Mouse (Mus musculus): ENCODE data around the gene Limk1.

Gene Limk1

DNA sequence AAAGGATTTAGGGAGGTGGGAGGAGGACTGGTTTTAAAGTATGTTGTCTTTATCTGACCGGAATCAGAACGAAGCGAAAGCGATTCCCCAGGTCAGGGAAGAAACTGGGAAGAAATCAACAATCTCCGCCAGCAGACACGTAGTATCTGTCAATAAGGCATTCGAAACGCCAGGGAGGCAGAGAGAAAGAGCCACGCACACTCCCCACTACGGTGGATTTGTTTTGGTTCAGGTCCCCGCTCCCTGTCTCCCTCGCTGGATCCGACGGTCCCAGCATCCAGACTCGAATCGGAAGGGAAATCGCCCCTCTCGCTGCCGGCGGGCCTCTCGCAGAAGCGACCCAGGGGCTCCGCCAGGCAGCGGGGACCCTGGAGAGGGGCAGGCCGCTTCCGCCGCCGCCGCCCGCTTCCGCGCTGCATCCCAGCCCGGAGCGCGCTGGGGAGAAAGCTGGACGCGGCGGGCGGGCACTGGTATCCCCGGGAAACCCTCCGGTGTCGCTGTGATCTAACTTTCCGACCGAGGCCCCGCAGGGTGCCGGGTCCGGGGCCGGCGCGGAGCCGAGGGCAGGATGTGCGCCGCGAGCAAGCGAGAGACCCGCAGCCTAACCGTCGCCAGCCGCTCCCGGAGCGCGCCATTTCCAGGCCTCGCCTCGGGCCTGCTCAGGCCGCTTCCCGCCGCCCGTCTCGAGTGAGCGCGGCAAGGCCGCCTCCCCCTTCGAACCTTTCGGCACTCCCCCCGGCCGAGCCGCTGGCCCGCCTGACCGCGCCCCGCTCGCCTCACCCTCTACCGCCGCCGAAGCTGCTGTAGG lies 49.7 kb downstream of the Limk1 start:
- Histone ChIP-seq H3K4me1 (replicated peaks; ENCODE audit: low read depth, low read length) (peaks cover 64% of the 10 kb centered on the region), H3K36me3 (ENCODE audit: insufficient read depth, low read length) (peaks cover 37% of the 10 kb centered on the region), H3K4me3 (replicated peaks; ENCODE audit: low read length) (peak overlapping the region; percentile 97), H3K27me3 (ENCODE audit: insufficient read depth, low read length) (no peaks in the 10 kb centered on the region), H3K9me3 (ENCODE audit: low read length) (no peaks in the 10 kb centered on the region)
- TF ChIP-seq CTCF (conservative IDR thresholded peaks at IDR 0.05; ENCODE audit: low read length) (no peak), POU5F1 (IDR thresholded peaks at IDR 0.05; ENCODE audit: borderline replicate concordance, low read length) (no peak), NANOG (IDR thresholded peaks at IDR 0.05; ENCODE audit: borderline replicate concordance, low read length) (no peak)

DNA sequence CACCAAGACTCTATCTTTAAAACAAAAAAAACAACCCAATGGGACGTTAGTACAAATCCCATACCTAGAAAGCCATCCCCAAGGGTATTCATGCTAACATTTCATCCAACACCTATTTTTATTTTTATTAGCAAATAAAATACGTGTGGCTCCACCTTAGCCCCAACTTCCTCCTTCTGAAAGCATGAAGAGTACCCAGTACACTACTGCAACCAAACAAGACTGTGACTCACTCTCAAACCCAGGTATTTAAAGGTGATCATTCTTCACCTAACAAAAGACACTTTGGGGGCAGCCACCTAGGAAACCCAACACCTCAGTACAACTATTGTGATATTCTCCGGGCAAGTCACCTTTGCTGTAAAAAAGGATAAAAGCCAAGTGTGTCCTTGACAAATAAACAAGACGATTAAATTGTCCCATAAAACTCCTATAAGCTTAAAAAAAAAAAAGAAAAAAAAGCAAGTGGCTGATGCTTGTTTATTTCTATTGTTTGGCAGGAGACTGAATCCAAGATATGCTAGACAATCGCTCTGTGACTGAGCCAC lies 50.5 kb downstream of the Limk1 start:
- peaks cover 44% of the 10 kb centered on the region for H3K36me3 ChIP-seq (ENCODE audit: insufficient read depth, low read length)
- TF ChIP-seq NANOG (IDR thresholded peaks at IDR 0.05; ENCODE audit: borderline replicate concordance, low read length): no peak
- TF ChIP-seq CTCF (conservative IDR thresholded peaks at IDR 0.05; ENCODE audit: low read length): no peak
- TF ChIP-seq POU5F1 (IDR thresholded peaks at IDR 0.05; ENCODE audit: borderline replicate concordance, low read length): no peak
- H3K4me3 ChIP-seq (replicated peaks; ENCODE audit: low read length): peak overlapping the region; percentile 97
- no peaks in the 10 kb centered on the region for H3K9me3 ChIP-seq (ENCODE audit: low read length)
- H3K27me3 ChIP-seq (ENCODE audit: insufficient read depth, low read length): no peaks in the 10 kb centered on the region
- H3K4me1 ChIP-seq (replicated peaks; ENCODE audit: low read depth, low read length): peaks cover 71% of the 10 kb centered on the region

DNA sequence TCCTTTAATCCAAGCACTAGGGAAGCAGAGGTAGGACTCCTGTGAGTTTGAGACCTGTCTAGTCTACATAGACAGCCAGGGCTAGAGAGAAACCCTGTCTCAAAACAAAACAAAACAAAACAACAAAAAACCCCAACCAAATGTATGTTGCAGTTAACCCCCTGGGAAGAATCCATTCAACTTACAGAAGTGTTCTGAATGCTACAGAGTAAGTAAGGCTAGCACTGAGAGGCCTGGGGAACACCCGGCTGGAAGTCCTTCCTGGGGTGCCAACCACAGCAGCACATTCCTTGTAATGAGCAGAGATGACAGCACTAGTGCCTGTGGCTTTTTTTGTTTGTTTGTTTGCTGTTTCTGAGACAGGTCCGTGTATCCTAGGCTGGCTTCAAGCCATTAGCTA lies 55.6 kb downstream of the Limk1 start:
- Histone ChIP-seq H3K4me3 (replicated peaks; ENCODE audit: low read length) (peak overlapping the region; percentile 17; the same call in 1 of the 2 replicates), H3K27me3 (ENCODE audit: insufficient read depth, low read length) (no peaks in the 10 kb centered on the region), H3K9me3 (ENCODE audit: low read length) (no peaks in the 10 kb centered on the region), H3K4me1 (replicated peaks; ENCODE audit: low read depth, low read length) (peaks cover 94% of the 10 kb centered on the region), H3K36me3 (ENCODE audit: insufficient read depth, low read length) (peaks cover 93% of the 10 kb centered on the region)
- TF ChIP-seq NANOG (IDR thresholded peaks at IDR 0.05; ENCODE audit: borderline replicate concordance, low read length) (peak; percentile 80), CTCF (conservative IDR thresholded peaks at IDR 0.05; ENCODE audit: low read length) (no peak), POU5F1 (IDR thresholded peaks at IDR 0.05; ENCODE audit: borderline replicate concordance, low read length) (no peak)

DNA sequence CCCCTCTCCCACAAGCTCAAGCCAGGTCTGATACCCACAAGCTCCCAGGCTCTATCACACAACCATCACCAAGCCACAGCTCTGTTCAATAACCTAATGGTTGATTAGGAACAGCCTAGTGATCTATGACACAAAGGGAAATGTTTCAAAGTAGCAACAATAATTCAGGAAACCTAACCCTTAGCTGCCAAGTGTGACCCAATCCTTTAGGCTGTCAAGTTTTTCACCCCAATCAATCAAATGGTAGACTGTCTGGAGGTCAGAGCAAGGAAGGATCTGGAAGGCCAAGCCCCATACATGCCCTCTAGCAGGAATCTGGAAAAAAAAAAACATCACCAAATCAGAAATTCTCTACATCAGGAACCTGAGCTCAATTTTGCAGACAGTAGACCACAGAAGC lies 57.6 kb downstream of the Limk1 start:
- TF ChIP-seq POU5F1 (IDR thresholded peaks at IDR 0.05; ENCODE audit: borderline replicate concordance, low read length) (no peak), CTCF (conservative IDR thresholded peaks at IDR 0.05; ENCODE audit: low read length) (no peak), NANOG (IDR thresholded peaks at IDR 0.05; ENCODE audit: borderline replicate concordance, low read length) (no peak)
- no peaks in the 10 kb centered on the region for H3K9me3 ChIP-seq (ENCODE audit: low read length)
- no peak overlapping the region for H3K4me3 ChIP-seq (replicated peaks; ENCODE audit: low read length)
- H3K36me3 ChIP-seq (ENCODE audit: insufficient read depth, low read length): peaks cover 97% of the 10 kb centered on the region
- H3K27me3 ChIP-seq (ENCODE audit: insufficient read depth, low read length): no peaks in the 10 kb centered on the region
- peaks cover 90% of the 10 kb centered on the region for H3K4me1 ChIP-seq (replicated peaks; ENCODE audit: low read depth, low read length)

DNA sequence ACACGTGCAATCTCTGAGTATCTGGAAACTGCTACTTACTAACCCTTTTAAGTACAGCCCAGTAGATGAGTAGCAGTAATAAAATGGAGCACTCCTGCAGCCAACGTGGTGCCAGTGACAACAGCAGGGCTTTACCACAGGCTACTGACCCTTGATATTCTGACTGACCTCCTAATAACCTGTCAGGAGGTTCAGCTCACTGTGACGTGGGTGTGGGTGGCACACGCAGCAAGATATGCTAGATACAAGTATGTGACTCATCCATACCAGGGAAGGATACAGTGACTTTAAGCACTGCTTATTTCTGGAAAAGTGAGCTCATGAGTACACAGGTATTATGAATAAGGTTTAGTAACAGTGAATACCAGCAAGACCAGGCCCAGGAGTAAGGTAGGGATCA lies 58.9 kb downstream of the Limk1 start:
- Histone ChIP-seq H3K4me3 (replicated peaks; ENCODE audit: low read length) (no peak overlapping the region), H3K36me3 (ENCODE audit: insufficient read depth, low read length) (peaks cover 98% of the 10 kb centered on the region), H3K4me1 (replicated peaks; ENCODE audit: low read depth, low read length) (peaks cover 91% of the 10 kb centered on the region), H3K27me3 (ENCODE audit: insufficient read depth, low read length) (no peaks in the 10 kb centered on the region), H3K9me3 (ENCODE audit: low read length) (no peaks in the 10 kb centered on the region)
- no peak for TF ChIP-seq CTCF (conservative IDR thresholded peaks at IDR 0.05; ENCODE audit: low read length)

DNA sequence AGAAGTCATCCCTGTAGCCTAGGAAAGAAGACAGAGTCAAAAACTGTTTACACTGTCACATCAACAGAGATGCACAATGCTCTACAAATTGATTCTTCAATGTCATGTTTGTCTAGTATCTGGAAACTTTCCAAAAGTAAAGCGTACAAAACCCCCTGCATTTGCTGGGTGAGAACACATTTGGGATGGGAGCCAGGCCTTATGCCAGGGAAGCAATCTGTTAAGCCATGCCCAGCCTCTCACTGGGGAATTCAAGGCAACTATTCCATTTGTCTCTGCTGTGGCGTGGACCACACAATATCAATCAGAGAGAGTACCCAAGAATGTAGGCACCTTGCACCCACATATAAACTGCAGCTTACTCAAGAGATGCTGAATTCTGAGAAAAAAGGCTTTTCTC lies 66.3 kb downstream of the Limk1 start:
- Histone ChIP-seq H3K36me3 (ENCODE audit: insufficient read depth, low read length) (peaks cover 100% of the 10 kb centered on the region), H3K9me3 (ENCODE audit: low read length) (no peaks in the 10 kb centered on the region), H3K4me1 (replicated peaks; ENCODE audit: low read depth, low read length) (peaks cover 66% of the 10 kb centered on the region), H3K27me3 (ENCODE audit: insufficient read depth, low read length) (no peaks in the 10 kb centered on the region), H3K4me3 (replicated peaks; ENCODE audit: low read length) (no peak overlapping the region)
- TF ChIP-seq POU5F1 (IDR thresholded peaks at IDR 0.05; ENCODE audit: borderline replicate concordance, low read length): no peak
- no peak for TF ChIP-seq CTCF (conservative IDR thresholded peaks at IDR 0.05; ENCODE audit: low read length)
- TF ChIP-seq NANOG (IDR thresholded peaks at IDR 0.05; ENCODE audit: borderline replicate concordance, low read length): no peak

DNA sequence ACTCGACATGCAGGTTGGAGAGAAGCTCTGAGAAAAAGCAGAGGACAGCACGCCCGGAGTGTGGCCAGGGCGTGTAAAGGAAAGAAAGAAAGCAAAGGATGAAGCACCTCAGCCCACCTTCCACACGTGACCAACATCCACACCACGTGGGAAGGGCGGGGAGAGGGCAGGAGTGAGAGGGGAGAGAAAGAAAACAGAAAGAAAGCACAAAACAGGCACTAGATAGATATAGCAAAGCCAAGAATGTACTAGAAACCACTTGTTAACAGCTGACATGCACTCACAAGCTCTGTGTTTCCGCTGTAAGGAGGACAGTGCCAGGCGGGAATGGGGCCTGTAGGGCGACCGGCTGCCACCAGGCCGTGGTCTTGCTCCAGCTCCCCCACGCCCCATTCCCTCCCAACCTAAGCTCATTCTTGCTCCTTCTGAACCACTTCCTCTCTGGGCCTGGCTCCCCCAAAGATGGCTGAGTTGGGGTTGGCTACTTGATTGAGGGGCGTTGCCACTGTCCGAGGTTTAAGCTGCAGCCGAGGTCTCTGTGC lies 67.2 kb downstream of the Limk1 start:
- no peaks in the 10 kb centered on the region for H3K27me3 ChIP-seq (ENCODE audit: insufficient read depth, low read length)
- H3K4me1 ChIP-seq (replicated peaks; ENCODE audit: low read depth, low read length): peaks cover 63% of the 10 kb centered on the region
- TF ChIP-seq CTCF (conservative IDR thresholded peaks at IDR 0.05; ENCODE audit: low read length): no peak
- no peak for TF ChIP-seq POU5F1 (IDR thresholded peaks at IDR 0.05; ENCODE audit: borderline replicate concordance, low read length)
- TF ChIP-seq NANOG (IDR thresholded peaks at IDR 0.05; ENCODE audit: borderline replicate concordance, low read length): no peak
- H3K36me3 ChIP-seq (ENCODE audit: insufficient read depth, low read length): peaks cover 92% of the 10 kb centered on the region
- H3K4me3 ChIP-seq (replicated peaks; ENCODE audit: low read length): peak overlapping the region; percentile 24; the same call in 1 of the 2 replicates
- no peaks in the 10 kb centered on the region for H3K9me3 ChIP-seq (ENCODE audit: low read length)

DNA sequence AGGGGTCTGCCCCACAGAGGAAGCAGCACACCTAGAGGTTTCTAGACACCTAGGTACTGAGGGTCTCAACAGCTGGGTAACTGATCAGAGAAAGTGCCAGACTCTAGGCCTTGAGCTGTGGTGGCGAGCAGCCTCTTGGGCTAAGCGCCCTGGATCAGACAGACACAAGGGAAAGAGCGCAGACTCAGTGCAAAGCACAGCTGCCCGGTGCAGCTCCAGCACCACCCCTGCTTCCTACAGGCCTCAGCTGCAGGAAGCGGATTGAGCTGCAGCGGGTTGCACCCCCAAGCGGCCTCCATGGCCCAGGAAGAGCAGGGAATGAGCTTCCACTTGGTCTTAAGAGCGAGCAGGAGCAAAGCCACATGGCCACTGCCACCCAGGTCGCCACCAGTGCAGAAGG lies 67.9 kb downstream of the Limk1 start:
- Histone ChIP-seq H3K9me3 (ENCODE audit: low read length) (no peaks in the 10 kb centered on the region), H3K36me3 (ENCODE audit: insufficient read depth, low read length) (peaks cover 90% of the 10 kb centered on the region), H3K27me3 (ENCODE audit: insufficient read depth, low read length) (no peaks in the 10 kb centered on the region), H3K4me3 (replicated peaks; ENCODE audit: low read length) (peak overlapping the region; percentile 24; the same call in 1 of the 2 replicates), H3K4me1 (replicated peaks; ENCODE audit: low read depth, low read length) (peaks cover 63% of the 10 kb centered on the region)
- TF ChIP-seq POU5F1 (IDR thresholded peaks at IDR 0.05; ENCODE audit: borderline replicate concordance, low read length) (no peak), NANOG (IDR thresholded peaks at IDR 0.05; ENCODE audit: borderline replicate concordance, low read length) (no peak), CTCF (conservative IDR thresholded peaks at IDR 0.05; ENCODE audit: low read length) (no peak)

Data from E14TG2a.4 (cell line).